Mouse (Mus musculus) midbrain, embryonic 10.5 days (tissue): Measurements from ENCODE around the gene Fam177a. TPM values are rescaled to one million over a fixed set of nuclear protein-coding genes. Genes with fewer than 3 reads are reported as not detected.
"Not testable (repeated sequence)": the region's sequence is repeated elsewhere in the genome, so short reads cannot be mapped to it uniquely, and the experiment has no call there.

ENCODE experiments used
- DNase-seq: peaks from one replicate; pipeline ENCODE4 v3.0.0-alpha.2; 2017; ENCODE audit warnings: low spot score
- H3K27ac ChIP-seq: fragments of 300-500 bp; sonication (generic); replicated peaks from 2 replicates; pipeline ENCODE4 v1.5.1; 2016; ENCODE audit warnings: mild to moderate bottlenecking
- H3K27me3 ChIP-seq: fragments of 300-500 bp; sonication (generic); 2 replicates; pipeline ENCODE4 v1.6.1; 2016; ENCODE audit warnings: low read depth, mild to moderate bottlenecking; ENCODE audit not compliant: poor library complexity, severe bottlenecking
- H3K36me3 ChIP-seq: fragments of 300-500 bp; sonication (generic); 2 replicates; pipeline ENCODE4 v1.6.1; 2016; ENCODE audit warnings: mild to moderate bottlenecking, moderate library complexity
- H3K4me1 ChIP-seq: fragments of 300-500 bp; sonication (generic); 2 replicates; pipeline ENCODE4 v1.6.1; 2016
- H3K4me3 ChIP-seq: fragments of 300-500 bp; sonication (generic); 2 replicates; pipeline ENCODE4 v1.5.1; 2016; ENCODE audit warnings: mild to moderate bottlenecking, moderate library complexity
- H3K9me3 ChIP-seq: fragments of 300-500 bp; sonication (generic); replicated peaks from 2 replicates; pipeline ENCODE4 v1.6.1; 2016; ENCODE audit warnings: mild to moderate bottlenecking
- WGBS: fragments of 180-500 bp; shearing (Covaris S2); methylation state at CpG from one replicate; pipeline ENCODE4 v1.1.7; 2016; 5-methylcytosine and 5-hydroxymethylcytosine counted together
- polyA plus RNA-seq: library from polyadenylated mRNA; unstranded; fragments of >200 nt; fragmentation: Nextera tagmentation; extraction: Ambion mirVana; gene quantifications from 2 replicates; pipeline ENCODE4 v1.2.1, GENCODE M21; 2016

Gene Fam177a
- polyA plus RNA-seq, 1 experiment from 2014 or later, result 11.7 TPM

GRCm38 (mm10) chr12:55187686-55188085 is 63.4 kb downstream of the Fam177a start:
- DNase-seq, H3K27me3 ChIP-seq, H3K4me3 ChIP-seq, H3K4me1 ChIP-seq, H3K27ac ChIP-seq, H3K9me3 ChIP-seq, H3K36me3 ChIP-seq: not testable (repeated sequence)
- no CpG with 5 or more reads among the region's 8 CpGs for WGBS

GRCm38 (mm10) chr12:55189127-55189526 is 64.9 kb downstream of the Fam177a start:
- H3K27me3 ChIP-seq, H3K36me3 ChIP-seq, H3K9me3 ChIP-seq, H3K4me1 ChIP-seq, DNase-seq, H3K27ac ChIP-seq, H3K4me3 ChIP-seq: not testable (repeated sequence)
- WGBS, result no CpG with 5 or more reads among the region's 5 CpGs

Other genes starting within 250 kb of the Fam177a start
- not detected in 2 replicates for gene Gm20403, start 137.9 kb upstream of the Fam177a start, polyA plus RNA-seq
- 30.9 and 34.8 TPM in 2 replicates for gene Baz1a, start 110.1 kb upstream of the Fam177a start, polyA plus RNA-seq
- gene 2700097O09Rik, start 44.4 kb upstream of the Fam177a start, polyA plus RNA-seq, result 43.9 and 47.0 TPM in 2 replicates
- gene Srp54a, start 44.2 kb upstream of the Fam177a start, polyA plus RNA-seq, result 141 and 156 TPM in 2 replicates
- gene Srp54b, start 30.6 kb downstream of the Fam177a start, polyA plus RNA-seq, result 40.3 and 46.4 TPM in 2 replicates
- gene 1700047I17Rik2, start 75.1 kb downstream of the Fam177a start, polyA plus RNA-seq, result 3.1 TPM in 1 of 2 replicates, not detected in the other
- gene Srp54c, start 105.7 kb downstream of the Fam177a start, polyA plus RNA-seq, result 53.4 and 53.7 TPM in 2 replicates
- 14.3 and 15.1 TPM in 2 replicates for gene 1110008L16Rik, start 175.1 kb downstream of the Fam177a start, polyA plus RNA-seq
- gene Ppp2r3c, start 178.5 kb downstream of the Fam177a start, polyA plus RNA-seq, result 24.2 and 26.6 TPM in 2 replicates